Mouse (Mus musculus): ENCODE measurements around the gene Isg20. TPM values are rescaled to one million over a fixed set of nuclear protein-coding genes. Genes with fewer than 3 reads are reported as not detected.
A peak's percentile ranks its signal among the peaks of the same experiment; 100 is the strongest.

The Isg20 gene
- 2.3 and 2.8 TPM in 2 replicates for polyA plus RNA-seq (2015; fragmentation: Nextera tagmentation; extraction: Ambion mirVana)

- Histone ChIP-seq H3K4me2 (ENCODE audit: low read length) (peak within 1 kb of the TSS; percentile 53), H3K27ac (no peak within 1 kb of the TSS), H3K9ac (ENCODE audit: low read depth, low read length) (0 out of 2 replicates have a peak within 1 kb of the TSS, but pooled peaks have one; percentile 29), H3K9me3 (replicated peaks; ENCODE audit: low read length) (no peaks in the 10 kb centered on the region), H3K36me3 (ENCODE audit: insufficient read depth, low read length) (peaks cover 5% of the 10 kb centered on the region; the same call in 1 of the 2 replicates), H3K4me3 (replicated peaks; ENCODE audit: low read depth, low read length) (0 out of 2 replicates have a peak within 1 kb of the TSS, but pooled peaks have one; percentile 8), H3K27me3 (ENCODE audit: insufficient read depth, low read length) (no peaks in the 10 kb centered on the region), H3K4me1 (replicated peaks; ENCODE audit: insufficient read depth, low read length) (peaks cover 7% of the 10 kb centered on the region; the same call in 1 of the 2 replicates)
- no peak for DNase-seq (ENCODE audit: low spot score)
- ATAC-seq (replicated peaks; ENCODE audit: low FRiP score, low read depth), result no peak
- 72% methylated on average over 5 of the region's 5 CpGs for WGBS
- TF ChIP-seq CTCF (IDR thresholded peaks at IDR 0.05; ENCODE audit: low read depth), result no peak
Observed at GRCm38 (mm10) chr7:78912974-78913474, at the start of gene Isg20. Isg20 (plus strand) TSS chr7:78913424.

GRCm38 (mm10) chr7:78863796-78864445 is 49.3 kb upstream of the Isg20 start:
- WGBS, result 62% methylated on average over 7 of the region's 7 CpGs
- H3K4me3 ChIP-seq (replicated peaks; ENCODE audit: low read depth, low read length), result no peak overlapping the region
- no peaks in the 10 kb centered on the region for H3K36me3 ChIP-seq (ENCODE audit: insufficient read depth, low read length)
- H3K27ac ChIP-seq, result no peak overlapping the region
- no peak for ATAC-seq (replicated peaks; ENCODE audit: low FRiP score, low read depth)
- DNase-seq (ENCODE audit: low spot score), result no peak
- no peak for TF ChIP-seq CTCF (IDR thresholded peaks at IDR 0.05; ENCODE audit: low read depth)
- no peaks in the 10 kb centered on the region for H3K27me3 ChIP-seq (ENCODE audit: insufficient read depth, low read length)
- no peak overlapping the region for H3K9ac ChIP-seq (ENCODE audit: low read depth, low read length)
- no peak overlapping the region for H3K4me2 ChIP-seq (ENCODE audit: low read length)
- H3K4me1 ChIP-seq (replicated peaks; ENCODE audit: insufficient read depth, low read length), result no peaks in the 10 kb centered on the region
- H3K9me3 ChIP-seq (replicated peaks; ENCODE audit: low read length), result no peaks in the 10 kb centered on the region

GRCm38 (mm10) chr7:78864446-78864802 is 48.8 kb upstream of the Isg20 start:
- no peak for TF ChIP-seq CTCF (IDR thresholded peaks at IDR 0.05; ENCODE audit: low read depth)
- no peaks in the 10 kb centered on the region for H3K9me3 ChIP-seq (replicated peaks; ENCODE audit: low read length)
- no peak overlapping the region for H3K4me2 ChIP-seq (ENCODE audit: low read length)
- DNase-seq (ENCODE audit: low spot score) (no peak), ATAC-seq (replicated peaks; ENCODE audit: low FRiP score, low read depth) (no peak)
- H3K4me3 ChIP-seq (replicated peaks; ENCODE audit: low read depth, low read length), result no peak overlapping the region
- WGBS, result 45% methylated on average over 4 of the region's 4 CpGs
- no peak overlapping the region for H3K27ac ChIP-seq
- H3K36me3 ChIP-seq (ENCODE audit: insufficient read depth, low read length), result no peaks in the 10 kb centered on the region
- H3K9ac ChIP-seq (ENCODE audit: low read depth, low read length), result no peak overlapping the region
- H3K27me3 ChIP-seq (ENCODE audit: insufficient read depth, low read length), result no peaks in the 10 kb centered on the region
- no peaks in the 10 kb centered on the region for H3K4me1 ChIP-seq (replicated peaks; ENCODE audit: insufficient read depth, low read length)

- H3K36me3 ChIP-seq (ENCODE audit: insufficient read depth, low read length), result no peaks in the 10 kb centered on the region
- no peaks in the 10 kb centered on the region for H3K9me3 ChIP-seq (replicated peaks; ENCODE audit: low read length)
- DNase-seq (ENCODE audit: low spot score), result no peak
- H3K27me3 ChIP-seq (ENCODE audit: insufficient read depth, low read length), result no peaks in the 10 kb centered on the region
- ATAC-seq (replicated peaks; ENCODE audit: low FRiP score, low read depth), result no peak
- H3K4me1 ChIP-seq (replicated peaks; ENCODE audit: insufficient read depth, low read length), result no peaks in the 10 kb centered on the region
- 47% methylated on average over 12 of the region's 12 CpGs for WGBS
- no peak overlapping the region for H3K4me3 ChIP-seq (replicated peaks; ENCODE audit: low read depth, low read length)
- no peak overlapping the region for H3K27ac ChIP-seq
- TF ChIP-seq CTCF (IDR thresholded peaks at IDR 0.05; ENCODE audit: low read depth), result no peak
- no peak overlapping the region for H3K4me2 ChIP-seq (ENCODE audit: low read length)
- H3K9ac ChIP-seq (ENCODE audit: low read depth, low read length), result no peak overlapping the region
Observed at GRCm38 (mm10) chr7:78865212-78865949, 47.8 kb upstream of the Isg20 start.

- 25% methylated on average over 5 of the region's 5 CpGs for WGBS
- H3K9me3 ChIP-seq (replicated peaks; ENCODE audit: low read length), result no peaks in the 10 kb centered on the region
- H3K36me3 ChIP-seq (ENCODE audit: insufficient read depth, low read length), result no peaks in the 10 kb centered on the region
- no peak overlapping the region for H3K9ac ChIP-seq (ENCODE audit: low read depth, low read length)
- no peak overlapping the region for H3K4me2 ChIP-seq (ENCODE audit: low read length)
- H3K27ac ChIP-seq, result no peak overlapping the region
- ATAC-seq (replicated peaks; ENCODE audit: low FRiP score, low read depth), result no peak
- no peak overlapping the region for H3K4me3 ChIP-seq (replicated peaks; ENCODE audit: low read depth, low read length)
- no peaks in the 10 kb centered on the region for H3K27me3 ChIP-seq (ENCODE audit: insufficient read depth, low read length)
- TF ChIP-seq CTCF (IDR thresholded peaks at IDR 0.05; ENCODE audit: low read depth), result no peak
- no peaks in the 10 kb centered on the region for H3K4me1 ChIP-seq (replicated peaks; ENCODE audit: insufficient read depth, low read length)
- peak; percentile 36 for DNase-seq (ENCODE audit: low spot score)
Observed at GRCm38 (mm10) chr7:78868731-78869130, 44.5 kb upstream of the Isg20 start.

- no peak for ATAC-seq (replicated peaks; ENCODE audit: low FRiP score, low read depth)
- H3K9ac ChIP-seq (ENCODE audit: low read depth, low read length), result no peak overlapping the region
- H3K36me3 ChIP-seq (ENCODE audit: insufficient read depth, low read length), result no peaks in the 10 kb centered on the region
- H3K4me2 ChIP-seq (ENCODE audit: low read length), result no peak overlapping the region
- no peaks in the 10 kb centered on the region for H3K4me1 ChIP-seq (replicated peaks; ENCODE audit: insufficient read depth, low read length)
- H3K4me3 ChIP-seq (replicated peaks; ENCODE audit: low read depth, low read length), result no peak overlapping the region
- no peaks in the 10 kb centered on the region for H3K27me3 ChIP-seq (ENCODE audit: insufficient read depth, low read length)
- no peak overlapping the region for H3K27ac ChIP-seq
- WGBS, result 83% methylated on average over 6 of the region's 6 CpGs
- no peak for DNase-seq (ENCODE audit: low spot score)
- TF ChIP-seq CTCF (IDR thresholded peaks at IDR 0.05; ENCODE audit: low read depth), result no peak
- no peaks in the 10 kb centered on the region for H3K9me3 ChIP-seq (replicated peaks; ENCODE audit: low read length)
Observed at GRCm38 (mm10) chr7:78872366-78872765, 40.9 kb upstream of the Isg20 start.

Measured in kidney, postnatal 0 days (tissue).